Mouse (Mus musculus) hindbrain, embryonic 12.5 days (tissue): ENCODE data around the gene Map3k5. TPM values are rescaled to one million over a fixed set of nuclear protein-coding genes. Genes with fewer than 3 reads are reported as not detected.

Source experiments
- ATAC-seq: fragments of 200-750 bp; cut with Nextera tagmentation; 2 replicates; pipeline ENCODE4 v1.8.0; 2017; ENCODE audit warnings: moderate TSS enrichment; ENCODE audit not compliant: low FRiP score
- H3K27ac ChIP-seq: fragments of 300-500 bp; sonication (generic); 2 replicates; pipeline ENCODE4 v1.5.1; 2016; ENCODE audit warnings: mild to moderate bottlenecking
- H3K27me3 ChIP-seq: fragments of 300-500 bp; sonication (generic); 2 replicates; pipeline ENCODE4 v1.6.1; 2016; ENCODE audit warnings: mild to moderate bottlenecking
- H3K36me3 ChIP-seq: fragments of 300-500 bp; sonication (generic); 2 replicates; pipeline ENCODE4 v1.6.1; 2016; ENCODE audit warnings: mild to moderate bottlenecking
- H3K4me1 ChIP-seq: fragments of 300-500 bp; sonication (generic); 2 replicates; pipeline ENCODE4 v1.6.1; 2016
- H3K4me2 ChIP-seq: fragments of 300-500 bp; sonication (generic); replicated peaks from 2 replicates; pipeline ENCODE4 v1.6.1; 2016; ENCODE audit warnings: mild to moderate bottlenecking
- H3K4me3 ChIP-seq: fragments of 300-500 bp; sonication (generic); 2 replicates; pipeline ENCODE4 v1.5.1; 2016; ENCODE audit warnings: mild to moderate bottlenecking
- H3K9ac ChIP-seq: fragments of 300-500 bp; sonication (generic); 2 replicates; pipeline ENCODE4 v1.6.1; 2016; ENCODE audit warnings: mild to moderate bottlenecking, moderate library complexity
- H3K9me3 ChIP-seq: fragments of 300-500 bp; sonication (generic); replicated peaks from 2 replicates; pipeline ENCODE4 v1.6.1; 2016; ENCODE audit warnings: mild to moderate bottlenecking
- WGBS: fragments of 180-500 bp; shearing (Covaris S2); methylation state at CpG from one replicate; pipeline ENCODE4 v1.1.7; 2016; 5-methylcytosine and 5-hydroxymethylcytosine counted together
- polyA plus RNA-seq: library from polyadenylated mRNA; unstranded; fragments of >200 nt; fragmentation: Nextera tagmentation; extraction: Ambion mirVana; gene quantifications from 2 replicates; pipeline ENCODE4 v1.2.1, GENCODE M21; 2016

The Map3k5 gene
- polyA plus RNA-seq, 1 experiment from 2014 or later: 1.3 TPM

DNA sequence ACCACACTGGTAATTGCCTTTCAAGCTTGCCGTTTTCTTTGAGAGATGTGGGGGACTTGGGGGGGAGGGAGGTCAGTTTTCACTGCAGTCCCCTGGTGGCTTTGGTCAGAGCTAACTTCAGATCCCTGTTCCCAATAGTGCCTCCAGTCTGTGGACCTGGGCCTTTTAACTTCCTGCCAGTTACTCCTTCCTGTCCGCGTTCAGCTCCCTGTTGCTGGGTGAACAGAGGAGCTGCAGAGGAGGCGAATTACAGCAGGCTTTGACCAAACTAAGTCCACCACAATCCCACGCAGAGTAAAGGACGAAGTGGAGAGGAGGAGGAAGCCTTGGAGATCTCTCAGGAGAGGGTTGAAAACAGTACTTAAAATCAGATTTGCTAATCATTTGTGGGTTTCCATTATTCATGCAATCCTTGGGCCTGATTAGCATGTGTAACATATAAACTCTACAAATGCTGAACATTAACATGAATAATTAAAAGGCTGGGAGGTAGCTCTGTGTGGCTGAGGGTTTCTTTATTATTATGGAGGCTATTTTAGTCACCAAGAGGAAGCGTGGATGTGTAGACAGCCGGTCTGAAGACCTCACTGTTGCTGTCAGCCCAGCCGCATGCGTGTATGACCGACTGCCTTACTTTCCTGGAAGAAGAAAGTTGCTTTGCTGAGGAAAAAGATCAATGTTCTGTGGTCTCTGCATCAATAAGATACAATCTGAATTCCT, 247.6 kb downstream of the Map3k5 start:
- no peak for ATAC-seq
- Histone ChIP-seq H3K4me2 (no peak overlapping the region), H3K4me1 (peaks cover 8% of the 10 kb centered on the region; the same call in 1 of the 2 replicates), H3K9me3 (no peaks in the 10 kb centered on the region), H3K27ac (no peak overlapping the region), H3K36me3 (no peaks in the 10 kb centered on the region), H3K27me3 (no peaks in the 10 kb centered on the region), H3K9ac (no peak overlapping the region), H3K4me3 (no peak overlapping the region)
- 56% methylated on average over 11 of the region's 11 CpGs for WGBS

- no peaks in the 10 kb centered on the region for H3K9me3 ChIP-seq
- H3K27ac ChIP-seq: no peak overlapping the region
- H3K4me2 ChIP-seq: no peak overlapping the region
- no peaks in the 10 kb centered on the region for H3K36me3 ChIP-seq
- H3K4me3 ChIP-seq: no peak overlapping the region
- no peaks in the 10 kb centered on the region for H3K27me3 ChIP-seq
- H3K4me1 ChIP-seq: peaks cover 8% of the 10 kb centered on the region; the same call in 1 of the 2 replicates
- 79% methylated on average over 4 of the region's 4 CpGs for WGBS
- H3K9ac ChIP-seq: no peak overlapping the region
- no peak for ATAC-seq
These were observed 250.1 kb downstream of the Map3k5 start for GRCm38 (mm10) chr10:20184326-20184725.

DNA sequence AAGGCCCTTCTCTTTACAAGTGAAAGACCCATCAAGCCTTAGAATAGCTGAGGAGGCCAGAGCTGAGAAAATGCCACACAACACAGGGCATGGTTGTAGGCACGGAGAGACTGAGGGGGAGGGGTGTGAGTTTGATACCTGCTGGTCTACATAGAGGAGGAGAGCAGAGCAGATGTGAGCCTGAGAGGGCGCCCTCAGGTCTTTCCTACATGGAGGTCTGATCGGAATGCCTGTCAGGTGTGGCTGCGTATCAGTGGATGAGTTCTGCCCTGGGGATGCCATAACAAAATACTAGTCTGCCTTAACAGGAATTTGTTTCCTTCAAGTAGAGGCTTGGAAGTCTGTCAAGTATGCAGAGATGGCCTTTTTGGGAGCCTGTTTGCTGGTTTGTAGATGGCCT, 251.0 kb downstream of the Map3k5 start:
- 82% methylated on average over 4 of the region's 4 CpGs for WGBS
- no peak for ATAC-seq

GRCm38 (mm10) chr10:20185806-20186205, 251.5 kb downstream of the Map3k5 start:
- H3K4me1 ChIP-seq: peaks cover 8% of the 10 kb centered on the region; the same call in 1 of the 2 replicates
- H3K27me3 ChIP-seq: no peaks in the 10 kb centered on the region
- no peaks in the 10 kb centered on the region for H3K36me3 ChIP-seq
- H3K27ac ChIP-seq: no peak overlapping the region
- no peak overlapping the region for H3K4me3 ChIP-seq
- 95% methylated on average over 2 of the region's 2 CpGs for WGBS
- H3K4me2 ChIP-seq: no peak overlapping the region
- ATAC-seq: no peak
- no peaks in the 10 kb centered on the region for H3K9me3 ChIP-seq
- H3K9ac ChIP-seq: no peak overlapping the region

More for the DNA sequence above, 251.0 kb downstream of the Map3k5 start:
- Histone ChIP-seq H3K27ac (no peak overlapping the region), H3K4me2 (no peak overlapping the region), H3K4me1 (peaks cover 8% of the 10 kb centered on the region; the same call in 1 of the 2 replicates), H3K9me3 (no peaks in the 10 kb centered on the region), H3K4me3 (no peak overlapping the region), H3K9ac (no peak overlapping the region), H3K27me3 (no peaks in the 10 kb centered on the region), H3K36me3 (no peaks in the 10 kb centered on the region)

DNA sequence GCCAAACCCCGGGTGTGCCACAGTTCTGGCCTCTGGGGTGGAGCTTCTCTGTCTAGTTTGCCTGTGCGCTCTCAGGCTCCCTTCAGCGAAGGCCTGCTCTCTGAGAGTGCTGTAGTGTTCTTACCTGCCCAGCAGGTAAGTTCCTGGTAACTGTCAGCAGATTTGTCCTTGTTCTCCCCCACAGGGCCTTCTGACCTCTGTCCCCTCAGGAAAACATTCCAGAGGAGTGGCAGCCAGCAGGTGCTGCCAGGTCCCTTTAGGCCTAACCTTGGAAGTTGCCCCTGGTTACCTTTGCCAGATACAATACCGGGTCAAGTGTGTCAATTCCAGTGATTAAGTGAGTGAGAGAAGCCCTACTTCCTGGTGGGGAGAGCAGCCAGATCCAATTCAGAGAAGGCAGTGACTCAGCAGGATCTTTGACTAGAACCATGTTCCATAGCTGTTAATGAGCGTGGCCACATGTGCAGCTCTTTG, 252.6 kb downstream of the Map3k5 start:
- H3K36me3 ChIP-seq: no peaks in the 10 kb centered on the region
- H3K27me3 ChIP-seq: no peaks in the 10 kb centered on the region
- no peaks in the 10 kb centered on the region for H3K4me1 ChIP-seq
- no peak overlapping the region for H3K4me2 ChIP-seq
- no peak overlapping the region for H3K27ac ChIP-seq
- 84% methylated on average over 5 of the region's 5 CpGs for WGBS
- H3K9me3 ChIP-seq: no peaks in the 10 kb centered on the region
- H3K4me3 ChIP-seq: no peak overlapping the region
- no peak for ATAC-seq
- no peak overlapping the region for H3K9ac ChIP-seq

DNA sequence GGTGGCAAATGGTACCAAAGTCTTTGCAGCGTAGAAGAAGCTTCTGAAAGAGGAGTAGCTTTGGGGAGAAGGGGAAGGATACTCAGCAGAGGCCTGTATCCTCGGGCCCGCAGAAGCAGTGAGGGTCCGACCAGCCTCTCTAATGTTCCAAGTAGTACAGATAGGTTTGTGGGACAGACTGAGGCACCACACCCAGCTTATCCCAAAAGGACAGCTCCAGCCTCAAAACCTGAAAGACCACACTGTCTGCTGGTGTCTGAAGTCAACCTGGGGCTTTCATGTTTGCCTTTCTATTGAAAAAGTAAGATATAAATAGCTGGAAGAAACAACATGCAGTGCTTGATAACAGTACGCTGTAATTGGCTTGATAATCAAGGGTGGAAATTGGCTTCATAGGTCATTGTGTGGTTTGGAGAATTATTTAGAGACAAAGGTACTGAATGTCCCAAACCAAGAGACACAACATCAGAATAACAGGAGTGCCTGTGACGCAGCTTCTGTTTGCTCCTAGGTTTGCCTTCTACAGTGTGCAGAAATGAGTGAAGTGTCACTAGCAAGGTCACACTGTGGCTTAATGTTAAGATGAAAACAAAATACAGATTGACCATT, 256.0 kb downstream of the Map3k5 start:
- H3K4me3 ChIP-seq: no peak overlapping the region
- no peaks in the 10 kb centered on the region; the same call in 1 of the 2 replicates for H3K4me1 ChIP-seq
- WGBS: 87% methylated on average over 6 of the region's 6 CpGs
- no peak overlapping the region for H3K9ac ChIP-seq
- H3K27ac ChIP-seq: no peak overlapping the region
- H3K27me3 ChIP-seq: no peaks in the 10 kb centered on the region
- ATAC-seq: no peak
- H3K36me3 ChIP-seq: no peaks in the 10 kb centered on the region
- H3K9me3 ChIP-seq: no peaks in the 10 kb centered on the region
- no peak overlapping the region for H3K4me2 ChIP-seq

Other genes starting within 250 kb of the Map3k5 start
- 0.09 TPM in 1 of 2 replicates, not detected in the other for gene Il20ra, start 221.9 kb upstream of the Map3k5 start, polyA plus RNA-seq
- 0.79 and 0.93 TPM in 2 replicates for gene Slc35d3, start 83.0 kb upstream of the Map3k5 start, polyA plus RNA-seq
- gene Pex7, start 26.8 kb upstream of the Map3k5 start, polyA plus RNA-seq: 29.3 and 30.1 TPM in 2 replicates
- 10.5 and 12.3 TPM in 2 replicates for gene Map7, start 214.0 kb downstream of the Map3k5 start, polyA plus RNA-seq